Mouse (Mus musculus) lung, postnatal 36 days (tissue): ENCODE measurements around the gene Sgms1.
"Not testable (repeated sequence)": the region's sequence is repeated elsewhere in the genome, so short reads cannot be mapped to it uniquely, and the experiment has no call there.

Experiments
- DNase-seq: peaks from one replicate; pipeline ENCODE4 v3.0.0; 2022; ENCODE audit warnings: mixed read lengths

The Sgms1 gene

GRCm38 (mm10) chr19:32381511-32381961 is 8.0 kb downstream of the Sgms1 start:
- DNase-seq: no peak

- DNase-seq: no peak
These were observed 8.8 kb downstream of the Sgms1 start for GRCm38 (mm10) chr19:32380748-32381147.

GRCm38 (mm10) chr19:32379239-32379920 is 10.1 kb downstream of the Sgms1 start:
- peak; percentile 50 for DNase-seq

- no peak for DNase-seq
These were observed 10.9 kb downstream of the Sgms1 start for GRCm38 (mm10) chr19:32378581-32378980.

GRCm38 (mm10) chr19:32377701-32378325 is 11.7 kb downstream of the Sgms1 start:
- no peak for DNase-seq

GRCm38 (mm10) chr19:32376886-32377535 is 12.5 kb downstream of the Sgms1 start:
- peak; percentile 45 for DNase-seq

- peak; percentile 47 for DNase-seq
These were observed 13.5 kb downstream of the Sgms1 start for GRCm38 (mm10) chr19:32376054-32376453.

- DNase-seq: no peak
These were observed 14.0 kb downstream of the Sgms1 start for GRCm38 (mm10) chr19:32375473-32375985.

GRCm38 (mm10) chr19:32374751-32375150 is 14.8 kb downstream of the Sgms1 start:
- DNase-seq: no peak

GRCm38 (mm10) chr19:32373865-32374655 is 15.5 kb downstream of the Sgms1 start:
- DNase-seq: peak; percentile 66

GRCm38 (mm10) chr19:32372373-32372772 is 17.1 kb downstream of the Sgms1 start:
- DNase-seq: peak; percentile 48

- no peak for DNase-seq
These were observed 22.2 kb downstream of the Sgms1 start for GRCm38 (mm10) chr19:32367333-32367732.

- DNase-seq: no peak
These were observed 23.1 kb downstream of the Sgms1 start for GRCm38 (mm10) chr19:32366406-32366805.

- DNase-seq: no peak
These were observed 24.4 kb downstream of the Sgms1 start for GRCm38 (mm10) chr19:32365111-32365510.

GRCm38 (mm10) chr19:32363587-32363986 is 25.9 kb downstream of the Sgms1 start:
- no peak for DNase-seq

GRCm38 (mm10) chr19:32362520-32362919 is 27.0 kb downstream of the Sgms1 start:
- no peak for DNase-seq

GRCm38 (mm10) chr19:32360989-32361698 is 28.4 kb downstream of the Sgms1 start:
- no peak for DNase-seq

GRCm38 (mm10) chr19:32360546-32360945 is 29.0 kb downstream of the Sgms1 start:
- DNase-seq: no peak

- DNase-seq: peak; percentile 48
These were observed 30.6 kb downstream of the Sgms1 start for GRCm38 (mm10) chr19:32358699-32359517.

- DNase-seq: not testable (repeated sequence)
These were observed 31.5 kb downstream of the Sgms1 start for GRCm38 (mm10) chr19:32358011-32358410.

- peak; percentile 55 for DNase-seq
These were observed 33.3 kb downstream of the Sgms1 start for GRCm38 (mm10) chr19:32356166-32356565.
